Mouse (Mus musculus) CD4-positive, CD25-positive, alpha-beta regulatory T cell, adult 2 months (primary cell): Measurements from ENCODE around the gene Abcd2.

Source experiments
- DNase-seq: peaks from one replicate; pipeline ENCODE4 v3.0.0-alpha.2; 2012; ENCODE audit warnings: low read depth, low spot score

Abcd2 gene

DNA sequence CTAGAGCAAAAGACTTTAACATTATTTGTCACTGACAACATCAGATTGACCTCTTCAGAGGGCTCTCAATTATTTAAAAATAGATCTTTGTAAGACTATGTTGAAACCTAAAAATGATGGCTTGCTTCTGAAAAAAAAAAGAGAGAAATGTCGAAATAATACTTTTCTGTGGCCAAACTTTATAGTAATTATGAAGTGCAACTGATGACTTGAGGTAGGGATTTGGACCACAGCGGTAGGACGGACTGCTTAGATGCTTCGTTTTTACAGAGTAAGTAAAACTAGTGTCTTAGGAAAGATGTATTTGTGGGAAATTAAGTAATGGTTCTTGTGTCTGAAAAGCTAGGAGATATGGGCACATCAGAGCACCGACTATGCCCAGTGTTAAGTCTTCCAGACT lies 30.4 kb downstream of the Abcd2 start:
- no peak for DNase-seq

DNA sequence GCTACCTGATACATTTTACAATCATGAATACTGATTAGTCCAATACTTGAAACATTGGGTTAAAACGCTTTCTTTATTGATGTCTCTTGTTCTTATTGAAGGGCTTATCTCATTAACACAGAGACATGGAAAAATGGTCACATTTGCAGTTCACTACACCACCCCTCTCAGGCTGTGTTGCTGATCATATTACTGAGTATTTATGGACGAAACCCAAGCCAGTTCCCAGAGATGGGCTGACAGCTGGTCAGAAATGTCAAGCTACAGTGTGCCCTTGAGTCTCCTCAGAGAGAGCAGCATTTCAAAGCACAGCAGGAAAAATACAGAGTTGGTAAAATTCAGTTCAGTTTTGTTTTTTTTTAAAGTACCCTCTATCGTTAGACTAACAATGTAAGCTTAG lies 38.3 kb downstream of the Abcd2 start:
- DNase-seq: no peak

GRCm38 (mm10) chr15:91152592-91152991 lies 39.0 kb downstream of the Abcd2 start:
- DNase-seq: no peak

DNA sequence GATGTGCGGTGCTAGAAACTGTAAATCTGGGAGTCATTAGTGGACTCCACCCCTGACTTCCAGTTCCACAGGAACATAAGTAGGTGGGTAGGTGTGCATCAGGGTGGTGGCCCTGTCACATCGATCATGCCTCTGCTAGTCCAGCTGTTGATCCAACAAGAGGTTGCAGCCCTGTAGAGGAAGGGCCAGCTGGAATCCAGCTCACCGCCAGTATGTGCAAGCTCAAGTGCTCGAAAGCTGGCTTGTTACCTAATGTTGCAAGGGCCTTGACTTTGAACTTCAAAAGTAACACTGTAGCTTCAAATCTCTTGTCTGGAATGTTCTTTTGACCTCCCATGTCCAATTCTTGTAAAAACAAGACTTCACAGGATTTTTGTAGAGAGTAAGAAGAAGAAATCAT lies 67.0 kb downstream of the Abcd2 start:
- no peak for DNase-seq

DNA sequence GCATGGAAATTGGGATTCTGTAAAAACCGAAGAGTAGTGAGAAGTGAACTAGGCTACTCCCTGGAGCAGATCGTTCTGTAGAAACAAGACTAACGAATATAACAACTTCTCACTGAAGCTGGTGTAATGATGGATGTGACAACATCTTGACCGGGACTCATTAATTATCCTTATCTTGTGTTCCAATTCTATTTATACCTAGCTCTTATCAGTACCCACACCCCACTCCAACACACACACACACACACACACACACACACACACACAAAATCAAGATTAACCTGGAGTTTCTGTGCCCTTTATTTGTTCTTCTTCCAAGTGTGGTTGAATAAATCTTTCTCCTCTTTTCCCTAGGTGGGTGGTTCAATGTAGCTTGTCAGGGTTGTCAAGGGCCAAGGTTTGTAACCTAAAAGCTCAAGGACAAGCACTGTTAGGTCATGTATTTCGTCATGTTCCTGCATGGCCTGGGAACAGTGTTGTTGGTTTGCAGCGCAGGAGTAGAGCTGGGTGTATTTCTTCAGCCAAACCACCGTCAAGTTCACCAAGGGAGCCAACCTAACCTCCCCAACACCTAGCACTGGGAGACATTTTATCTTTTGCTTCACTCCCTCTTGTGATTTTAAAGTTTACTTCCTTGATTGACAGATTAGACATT lies 78.9 kb downstream of the Abcd2 start:
- DNase-seq: no peak

DNA sequence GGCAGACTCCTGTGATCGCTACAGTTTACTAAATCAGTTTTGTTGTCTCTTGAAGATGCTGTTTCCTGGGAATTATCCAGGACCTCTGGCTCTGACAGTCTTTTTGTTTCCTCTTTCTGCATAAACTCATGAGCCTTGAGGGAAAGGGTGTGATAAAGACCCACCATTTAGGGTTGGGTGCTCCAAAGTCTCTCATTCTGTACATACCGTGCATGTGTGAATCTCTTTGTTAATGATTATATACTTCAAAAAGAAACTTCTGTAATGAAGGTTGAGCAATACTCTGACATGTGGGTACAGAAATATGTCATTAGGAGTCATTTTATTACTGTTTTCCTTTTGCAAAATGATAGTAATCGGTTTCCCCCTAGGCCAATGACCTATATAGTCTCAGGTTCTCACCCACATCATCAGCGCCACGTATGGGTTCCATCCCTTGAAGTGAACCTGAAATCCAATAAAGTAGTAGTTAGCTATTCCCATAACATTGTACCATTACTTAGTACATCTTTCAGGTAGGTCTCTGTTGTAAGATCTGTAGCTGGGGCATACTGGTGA lies 83.4 kb downstream of the Abcd2 start:
- no peak for DNase-seq

DNA sequence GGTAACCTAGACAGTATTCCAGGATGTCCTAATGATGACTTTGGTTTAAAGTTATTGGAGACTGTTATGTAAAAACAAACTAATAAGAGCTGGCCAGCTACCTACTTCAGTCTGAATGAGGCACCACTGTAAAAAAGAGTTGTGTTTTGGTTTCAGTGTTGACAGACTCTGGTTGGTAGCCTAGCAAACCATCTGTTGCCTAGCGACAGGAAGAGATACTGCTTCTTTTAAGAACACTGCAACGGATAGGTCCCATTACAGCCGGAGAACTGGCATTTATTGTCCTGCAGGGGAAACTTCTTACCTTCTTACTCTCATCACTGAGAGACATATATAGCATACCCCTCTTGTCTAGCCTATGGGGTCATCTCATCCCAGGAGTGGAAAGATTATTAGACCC lies 86.7 kb downstream of the Abcd2 start:
- no peak for DNase-seq

DNA sequence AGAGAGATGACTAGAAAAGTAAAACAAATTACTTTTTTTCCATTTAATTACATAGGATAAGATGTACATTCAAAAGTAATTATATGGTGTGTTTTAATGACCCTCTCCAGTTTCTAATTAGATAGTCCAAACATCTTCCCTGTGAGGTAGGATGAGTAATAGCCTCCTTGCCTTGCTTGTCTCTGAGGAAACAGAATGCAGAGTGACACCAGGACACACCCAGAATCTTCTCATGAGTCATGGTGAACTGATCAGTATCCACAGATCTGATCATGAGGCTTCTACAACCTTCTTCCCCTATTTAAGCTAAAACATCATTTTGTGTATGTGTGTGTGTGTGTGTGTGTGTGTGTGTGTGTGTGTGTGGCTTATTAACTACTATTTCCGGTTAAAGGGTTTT lies 87.3 kb downstream of the Abcd2 start:
- no peak for DNase-seq

DNA sequence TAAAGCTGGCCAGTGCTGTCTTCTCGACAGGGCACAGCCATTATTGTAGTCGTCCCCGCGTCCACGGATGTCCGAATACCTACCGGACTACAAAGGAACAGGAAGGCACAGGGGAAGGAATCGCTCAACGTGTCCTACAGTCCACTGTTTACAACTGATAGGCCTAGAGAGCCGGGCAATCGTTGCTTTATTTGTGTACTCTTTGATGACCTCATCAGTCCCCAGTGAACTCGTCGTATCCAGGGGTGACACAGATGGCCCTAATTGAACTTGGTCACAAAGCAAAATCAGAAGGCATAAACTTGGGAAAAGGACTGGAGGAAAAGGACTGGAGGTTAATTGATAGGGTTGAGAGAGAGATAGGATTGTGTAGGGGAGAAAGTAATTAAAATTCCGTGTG lies 87.8 kb downstream of the Abcd2 start:
- DNase-seq: no peak

DNA sequence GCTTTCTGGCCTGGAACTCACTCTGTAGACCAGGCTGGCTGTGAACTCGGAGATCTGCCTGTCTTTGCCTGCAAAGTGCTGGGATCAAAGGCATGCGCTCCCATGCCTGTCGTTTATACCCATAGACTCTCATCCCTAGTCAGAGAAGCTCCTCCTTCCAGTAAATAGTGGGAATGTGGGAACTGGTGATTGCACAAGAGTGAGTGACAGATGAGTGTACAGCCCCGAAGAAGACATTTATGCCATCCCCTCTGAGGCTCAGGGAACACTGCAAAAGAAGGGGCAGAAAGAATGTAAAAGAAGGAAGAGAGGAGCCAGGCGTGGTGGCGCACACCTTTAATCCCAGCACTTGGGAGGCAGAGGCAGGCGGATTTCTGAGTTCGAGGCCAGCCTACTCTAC lies 88.3 kb downstream of the Abcd2 start:
- DNase-seq: no peak

GRCm38 (mm10) chr15:91096606-91097005 lies 95.0 kb downstream of the Abcd2 start:
- no peak for DNase-seq
